Mouse (Mus musculus) adipose tissue, adult 10 weeks (tissue): ENCODE results near the gene Disp3. TPM values are rescaled to one million over a fixed set of nuclear protein-coding genes. Genes with fewer than 3 reads are reported as not detected.

Experiments
- polyA plus RNA-seq: library from polyadenylated mRNA; stranded (reverse); fragments of 350-450 nt; fragmentation: Illumina TruSeq; extraction: RNeasy Lipid Tissue Mini Kit (QIAGEN cat#74804); gene quantifications from one replicate; pipeline ENCODE4 v1.2.3, GENCODE M21; 2014; ENCODE audit warnings: low read depth, low replicate concordance

Gene Disp3
- 0.21 TPM for polyA plus RNA-seq

DNA sequence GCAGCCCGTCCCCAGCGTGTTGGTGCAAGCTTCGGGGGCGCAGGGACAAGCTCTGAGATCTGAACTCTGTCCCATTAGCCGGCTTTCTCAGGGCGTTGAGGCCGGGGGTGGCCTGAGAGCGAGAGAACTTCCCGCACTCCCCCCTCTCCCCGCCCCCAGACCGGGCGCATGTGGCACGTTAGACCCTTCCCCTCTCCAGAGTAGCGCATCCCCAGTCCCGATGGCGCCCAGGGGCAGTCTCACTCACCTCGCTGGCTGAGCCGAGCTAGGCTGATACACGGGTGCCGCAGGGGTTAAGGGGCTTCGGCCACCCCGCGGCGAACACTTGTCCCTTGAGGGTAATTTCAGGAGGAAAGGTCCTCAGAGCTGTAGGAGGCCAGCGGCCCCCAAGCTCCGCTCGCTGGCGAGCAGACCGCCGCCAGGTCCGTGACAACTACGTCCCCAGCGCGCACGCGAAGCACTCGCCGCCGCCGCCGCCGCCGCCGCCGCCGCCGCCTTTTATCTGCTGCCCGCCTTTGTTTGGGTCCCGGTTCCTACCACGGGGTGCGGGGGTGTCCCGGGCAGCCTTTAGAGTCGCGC is at the start of gene Disp3:
Disp3 (minus strand) TSS at position 490 of the 579 bp plus-strand sequence.

Other genes with a start within 250 kb of the Disp3 start
- gene Clcn6, start 249.1 kb downstream of the Disp3 start, polyA plus RNA-seq = 10.7 TPM
- gene Mthfr, start 248.9 kb downstream of the Disp3 start, polyA plus RNA-seq = 38.7 TPM
- gene Agtrap, start 199.9 kb downstream of the Disp3 start, polyA plus RNA-seq = 29.2 TPM
- 23.9 TPM for gene Mad2l2, start 157.6 kb downstream of the Disp3 start, polyA plus RNA-seq
- not detected for gene Draxin, start 157.3 kb downstream of the Disp3 start, polyA plus RNA-seq
- 40.1 TPM for gene Fbxo6, start 135.8 kb downstream of the Disp3 start, polyA plus RNA-seq
- 15.2 TPM for gene Fbxo44, start 127.5 kb downstream of the Disp3 start, polyA plus RNA-seq
- 1.4 TPM for gene Fbxo2, start 127.3 kb downstream of the Disp3 start, polyA plus RNA-seq
- gene Ubiad1, start 156.8 kb upstream of the Disp3 start, polyA plus RNA-seq = 10.9 TPM
- gene Mtor, start 160.6 kb upstream of the Disp3 start, polyA plus RNA-seq = 31.7 TPM
- 10.4 TPM for gene Angptl7, start 212.5 kb upstream of the Disp3 start, polyA plus RNA-seq